Mouse (Mus musculus) bone marrow macrophage, adult 2 months (primary cell): Measurements from ENCODE around the gene Olfm2.

ENCODE experiments used
- CTCF ChIP-seq: IDR thresholded peaks from 2 replicates; pipeline ENCODE4 v1.5.1; 2012; ENCODE audit warnings: low read depth, mild to moderate bottlenecking, low read length, moderate library complexity
- POLR2A ChIP-seq: IDR thresholded peaks from 2 replicates; pipeline ENCODE4 v1.6.1; 2012; ENCODE audit warnings: mild to moderate bottlenecking, low read depth, low read length, borderline replicate concordance

- TF ChIP-seq CTCF = no peak
- no peak for TF ChIP-seq POLR2A
Measured at GRCm38 (mm10) chr9:20713478-20713987, 32.6 kb downstream of the Olfm2 start.
